ENCODE assay signal across 11 mouse cellular contexts in the genomic region with DNA sequence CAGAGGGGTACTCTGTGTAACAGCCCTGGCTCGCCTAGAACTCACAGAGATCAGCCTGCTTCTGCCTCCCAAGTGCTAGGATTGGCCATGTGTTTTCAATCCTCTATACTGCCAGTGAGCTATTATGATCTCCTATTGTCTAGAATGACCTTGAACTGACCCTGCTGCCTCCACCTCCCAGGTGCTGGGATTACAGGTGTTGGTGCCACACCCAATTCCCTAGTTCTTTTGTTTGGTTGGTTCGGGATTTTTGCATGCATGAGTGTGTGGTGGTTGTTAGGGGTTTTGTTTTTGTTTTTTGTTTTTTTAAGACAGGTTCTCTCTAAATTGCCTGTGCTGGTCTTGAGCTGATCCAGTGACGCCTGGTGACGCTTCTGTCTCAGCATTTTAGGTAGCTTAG. TPM values are rescaled to one million over a fixed set of nuclear protein-coding genes. Genes with fewer than 3 reads are reported as not detected.
DNase-seq lines count a peak whose midpoint lies in the region; ATAC-seq and TF ChIP-seq lines count a peak whose summit lies in the region.
"Had no signal": no experiment of that assay in that cellular context is flagged by ENCODE, and none has a peak within 500 bp of the region (broad histone marks: within the 10 kb centered on the region; RNA-seq: fewer than 3 reads in every experiment).

No protein-coding gene starts in this region.

- no peak overlapping the region for H3K27ac ChIP-seq in intestine, embryonic 15.5 days
- no peak overlapping the region for H3K27ac ChIP-seq in intestine, embryonic 16.5 days (ENCODE audit: low read length)
- H3K27ac ChIP-seq in ES-E14 (ENCODE audit: insufficient read depth, low read depth, low read length, poor library complexity, severe bottlenecking), result peak overlapping the region; percentile 99
- no peak overlapping the region for H3K27ac ChIP-seq in embryonic facial prominence, embryonic 15.5 days (replicated peaks)
- no peak overlapping the region for H3K27ac ChIP-seq in midbrain, embryonic 12.5 days (replicated peaks)

- H3K9ac ChIP-seq in intestine, embryonic 15.5 days, result no peak overlapping the region
- no peak overlapping the region for H3K9ac ChIP-seq in intestine, embryonic 16.5 days (ENCODE audit: low read depth, low read length)
- peak overlapping the region; percentile 25; the same call in 1 of the 2 replicates for H3K9ac ChIP-seq in ES-E14 (ENCODE audit: insufficient read depth, low read depth, low read length, poor library complexity, severe bottlenecking)
- no peak overlapping the region for H3K9ac ChIP-seq in embryonic facial prominence, embryonic 15.5 days
- H3K9ac ChIP-seq in midbrain, embryonic 12.5 days (replicated peaks), result no peak overlapping the region

- peak overlapping the region; percentile 71; the same call in 1 of the 2 replicates for H3K4me2 ChIP-seq in intestine, embryonic 15.5 days (replicated peaks)
- no peak overlapping the region for H3K4me2 ChIP-seq in intestine, embryonic 16.5 days (ENCODE audit: low read depth, low read length)
- H3K4me2 ChIP-seq in embryonic facial prominence, embryonic 15.5 days (replicated peaks), result peak overlapping the region; percentile 63
- H3K4me2 ChIP-seq in midbrain, embryonic 12.5 days (replicated peaks), result peak overlapping the region; percentile 54

- H3K36me3 ChIP-seq in intestine, embryonic 15.5 days, result peaks cover 21% of the 10 kb centered on the region
- H3K36me3 ChIP-seq in intestine, embryonic 16.5 days (ENCODE audit: control insufficient read depth, insufficient read depth, low read length), result peaks cover 21% of the 10 kb centered on the region
- peaks cover 50% of the 10 kb centered on the region for H3K36me3 ChIP-seq in ES-E14 (ENCODE audit: control insufficient read depth, insufficient read depth, low read length, poor library complexity, severe bottlenecking)
- peaks cover 50% of the 10 kb centered on the region for H3K36me3 ChIP-seq in embryonic facial prominence, embryonic 15.5 days
- peaks cover 56% of the 10 kb centered on the region for H3K36me3 ChIP-seq in midbrain, embryonic 12.5 days

- no peaks in the 10 kb centered on the region for H3K9me3 ChIP-seq in intestine, embryonic 15.5 days
- no peaks in the 10 kb centered on the region for H3K9me3 ChIP-seq in intestine, embryonic 16.5 days (ENCODE audit: control insufficient read depth, low read length)
- no peaks in the 10 kb centered on the region for H3K9me3 ChIP-seq in ES-E14 (ENCODE audit: control insufficient read depth, insufficient read depth, low read depth, low read length)
- H3K9me3 ChIP-seq in embryonic facial prominence, embryonic 15.5 days (replicated peaks), result no peaks in the 10 kb centered on the region
- no peaks in the 10 kb centered on the region for H3K9me3 ChIP-seq in midbrain, embryonic 12.5 days

- in situ Hi-C loops in ES-E14 (cut with MboI; ENCODE audit: low sequenced_read_pairs in 2 of 2, unreplicated experiment in 2 of 2), result no loop called here

- H3K4me3 ChIP-seq in intestine, embryonic 15.5 days (replicated peaks), result no peak overlapping the region
- no peak overlapping the region for H3K4me3 ChIP-seq in intestine, embryonic 16.5 days (ENCODE audit: low read length)
- H3K4me3 ChIP-seq in ES-E14 (ENCODE audit: insufficient read depth in 1 of 2, low read depth in 1 of 2, low read length in 2 of 2, poor library complexity in 1 of 2, severe bottlenecking in 1 of 2), result peak overlapping the region; percentile 86 to 98
- H3K4me3 ChIP-seq in embryonic facial prominence, embryonic 15.5 days (replicated peaks), result no peak overlapping the region
- no peak overlapping the region for H3K4me3 ChIP-seq in midbrain, embryonic 12.5 days

- H3K4me1 ChIP-seq in intestine, embryonic 15.5 days (replicated peaks), result peaks cover 6% of the 10 kb centered on the region; the same call in 1 of the 2 replicates
- H3K4me1 ChIP-seq in intestine, embryonic 16.5 days (ENCODE audit: control insufficient read depth, insufficient read depth, low read length), result peaks cover 6% of the 10 kb centered on the region
- peaks cover 6 to 41% of the 10 kb centered on the region in 2 experiments; a peak in 3 of 4 replicates for H3K4me1 ChIP-seq in ES-E14 (ENCODE audit: control insufficient read depth in 2 of 2, insufficient read depth in 2 of 2, low read length in 2 of 2, poor library complexity in 1 of 2)
- H3K4me1 ChIP-seq in embryonic facial prominence, embryonic 15.5 days, result peaks cover 17% of the 10 kb centered on the region
- peaks cover 15% of the 10 kb centered on the region for H3K4me1 ChIP-seq in midbrain, embryonic 12.5 days

- H3K27me3 ChIP-seq in intestine, embryonic 15.5 days (replicated peaks), result no peaks in the 10 kb centered on the region
- no peaks in the 10 kb centered on the region for H3K27me3 ChIP-seq in intestine, embryonic 16.5 days (replicated peaks; ENCODE audit: control insufficient read depth, insufficient read depth, low read length)
- no peaks in the 10 kb centered on the region for H3K27me3 ChIP-seq in embryonic facial prominence, embryonic 15.5 days
- no peaks in the 10 kb centered on the region for H3K27me3 ChIP-seq in midbrain, embryonic 12.5 days
- H3K27me3 ChIP-seq: Patski had no signal

- 90% methylated on average over 4 of the region's 4 CpGs for WGBS in intestine, embryonic 15.5 days
- 88% methylated on average over 4 of the region's 4 CpGs for WGBS in intestine, embryonic 16.5 days
- 85% methylated on average over 4 of the region's 4 CpGs for WGBS in embryonic facial prominence, embryonic 15.5 days
- 94% methylated on average over 4 of the region's 4 CpGs for WGBS in midbrain, embryonic 12.5 days

- peak; percentile 89 for DNase-seq in ES-E14 (ENCODE audit: low read depth, low spot score)
- no peak for DNase-seq in spleen, postnatal 36 days (ENCODE audit: low spot score in 2 of 2)
- no peak for DNase-seq in right cerebral cortex, adult 18-20 months
- DNase-seq: right cerebral cortex, postnatal 25 days; thymus, postnatal 4 days had no signal

- no peak for ATAC-seq in intestine, embryonic 15.5 days
- no peak for ATAC-seq in intestine, embryonic 16.5 days
- no peak for ATAC-seq in embryonic facial prominence, embryonic 15.5 days (ENCODE audit: insufficient number of reproducible peaks, low FRiP score, low TSS enrichment, low read depth)
- no peak for ATAC-seq in midbrain, embryonic 12.5 days (ENCODE audit: low FRiP score, low read depth)

TF ChIP-seq in ES-E14, 5 proteins besides CTCF, POLR2A, EP300 and RAD21:
- TF ChIP-seq ZNF384 (IDR thresholded peaks at IDR 0.05; ENCODE audit: low read depth, low read length) (peak; percentile 90), HCFC1 (IDR thresholded peaks at IDR 0.05; ENCODE audit: borderline replicate concordance, insufficient read depth, low read length) (no peak), CHD2 (IDR thresholded peaks at IDR 0.05; ENCODE audit: low read depth, low read length) (peak; percentile 55; the same call in 1 of the 2 replicates)

RNA-seq across cellular contexts. Expression of a gene that starts 1.5 kb away (rescaled TPM):
- 13.5 TPM in 2 replicates for polyA plus RNA-seq in intestine, embryonic 15.5 days (2015; fragmentation: Nextera tagmentation; extraction: Ambion mirVana)
- polyA plus RNA-seq in intestine, embryonic 16.5 days (2015; fragmentation: Nextera tagmentation; extraction: Ambion mirVana), result 11.7 and 13.4 TPM in 2 replicates
- 21.5 and 22.6 TPM in 2 replicates for total RNA-seq in ES-E14 (2012; rRNA removed)
- polyA plus RNA-seq in embryonic facial prominence, embryonic 15.5 days (2015; fragmentation: Nextera tagmentation; extraction: Ambion mirVana), result 18.2 and 20.1 TPM in 2 replicates
- polyA plus RNA-seq in midbrain, embryonic 12.5 days (2016; fragmentation: Nextera tagmentation; extraction: Ambion mirVana), result 23.8 and 25.0 TPM in 2 replicates

RNA-seq across cellular contexts. Expression of a gene that starts 4.4 kb away (rescaled TPM):
- not detected in 2 replicates for polyA plus RNA-seq in intestine, embryonic 15.5 days (2015; fragmentation: Nextera tagmentation; extraction: Ambion mirVana)
- not detected in 2 replicates for polyA plus RNA-seq in intestine, embryonic 16.5 days (2015; fragmentation: Nextera tagmentation; extraction: Ambion mirVana)
- total RNA-seq in ES-E14 (2012; rRNA removed), result 0.95 and 1.1 TPM in 2 replicates
- polyA plus RNA-seq in embryonic facial prominence, embryonic 15.5 days (2015; fragmentation: Nextera tagmentation; extraction: Ambion mirVana), result not detected in 2 replicates
- 0.24 TPM in 1 of 2 replicates, not detected in the other for polyA plus RNA-seq in midbrain, embryonic 12.5 days (2016; fragmentation: Nextera tagmentation; extraction: Ambion mirVana)
- total RNA-seq: hematopoietic stem cell, adult 5-6 weeks had no signal

RNA-seq across cellular contexts. Expression of a gene that starts 8.7 kb away (rescaled TPM):
- polyA plus RNA-seq in intestine, embryonic 15.5 days (2015; fragmentation: Nextera tagmentation; extraction: Ambion mirVana), result 266 and 277 TPM in 2 replicates
- 418 and 551 TPM in 2 replicates for polyA plus RNA-seq in intestine, embryonic 16.5 days (2015; fragmentation: Nextera tagmentation; extraction: Ambion mirVana)
- 103 and 216 TPM in 2 replicates for total RNA-seq in ES-E14 (2012; rRNA removed)
- polyA plus RNA-seq in embryonic facial prominence, embryonic 15.5 days (2015; fragmentation: Nextera tagmentation; extraction: Ambion mirVana), result 174 and 175 TPM in 2 replicates
- polyA plus RNA-seq in midbrain, embryonic 12.5 days (2016; fragmentation: Nextera tagmentation; extraction: Ambion mirVana), result 98.8 and 101 TPM in 2 replicates

RNA-seq across cellular contexts. Expression of a gene that starts 9.3 kb away (rescaled TPM):
- 6.8 and 7.4 TPM in 2 replicates for polyA plus RNA-seq in intestine, embryonic 15.5 days (2015; fragmentation: Nextera tagmentation; extraction: Ambion mirVana)
- 6.1 and 7.5 TPM in 2 replicates for polyA plus RNA-seq in intestine, embryonic 16.5 days (2015; fragmentation: Nextera tagmentation; extraction: Ambion mirVana)
- total RNA-seq in ES-E14 (2012; rRNA removed), result 3.6 TPM in 2 replicates
- 8.5 and 9.0 TPM in 2 replicates for polyA plus RNA-seq in embryonic facial prominence, embryonic 15.5 days (2015; fragmentation: Nextera tagmentation; extraction: Ambion mirVana)
- polyA plus RNA-seq in midbrain, embryonic 12.5 days (2016; fragmentation: Nextera tagmentation; extraction: Ambion mirVana), result 4.4 and 5.2 TPM in 2 replicates
- total RNA-seq: hematopoietic stem cell, adult 5-6 weeks had no signal

RNA-seq across cellular contexts. Expression of a gene that starts 19.1 kb away (rescaled TPM):
- 8.1 and 9.0 TPM in 2 replicates for polyA plus RNA-seq in intestine, embryonic 15.5 days (2015; fragmentation: Nextera tagmentation; extraction: Ambion mirVana)
- 9.3 and 10.3 TPM in 2 replicates for polyA plus RNA-seq in intestine, embryonic 16.5 days (2015; fragmentation: Nextera tagmentation; extraction: Ambion mirVana)
- total RNA-seq in ES-E14 (2012; rRNA removed), result 6.4 and 7.0 TPM in 2 replicates
- polyA plus RNA-seq in embryonic facial prominence, embryonic 15.5 days (2015; fragmentation: Nextera tagmentation; extraction: Ambion mirVana), result 7.3 and 7.6 TPM in 2 replicates
- polyA plus RNA-seq in midbrain, embryonic 12.5 days (2016; fragmentation: Nextera tagmentation; extraction: Ambion mirVana), result 10.8 and 12.1 TPM in 2 replicates

Comparison
In these comparisons a context has a peak if more than half of its experiments do, and no peak if none do; other contexts are left out.
1. H3K4me3 ChIP-seq: peak in ES-E14 (2 of 2); none in intestine, embryonic 15.5 days (single experiment), intestine, embryonic 16.5 days (single experiment), embryonic facial prominence, embryonic 15.5 days (single experiment) and midbrain, embryonic 12.5 days (single experiment).